Mouse (Mus musculus): ENCODE measurements at regions not wholly inside any gene's neighbourhood (a gene's known extent, or its start where the extent isn't known, plus 50 kb on each side); places are given as distances from the start of the nearest gene placed in this dataset.

DNA sequence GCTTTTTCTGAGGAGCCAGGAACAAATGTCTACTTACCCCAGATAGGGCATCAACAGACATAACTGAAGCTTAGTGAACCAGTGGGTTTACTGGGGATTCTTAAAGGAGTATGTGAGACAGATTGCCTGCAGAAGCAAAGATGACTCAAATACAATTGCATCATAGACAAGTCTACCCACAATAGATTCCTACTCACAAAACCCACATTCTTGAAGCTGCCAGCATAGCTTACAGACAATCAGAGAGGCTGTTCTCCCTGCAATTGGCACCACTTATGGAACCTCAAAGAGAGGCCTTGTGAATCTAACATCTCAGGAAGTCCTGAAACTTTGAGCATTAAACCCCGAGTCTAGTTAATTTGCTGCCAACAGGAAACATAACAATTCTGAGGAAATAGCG lies 649.6 kb upstream of the Vstm2b start:
- Histone ChIP-seq H3K4me1 (ENCODE audit: control insufficient read depth, insufficient read depth, low read length) (no peaks in the 10 kb centered on the region), H3K36me3 (ENCODE audit: control insufficient read depth, insufficient read depth, low read length) (no peaks in the 10 kb centered on the region), H3K27me3 (replicated peaks; ENCODE audit: control insufficient read depth, insufficient read depth, low read length) (no peaks in the 10 kb centered on the region), H3K4me3 (ENCODE audit: insufficient read depth, low read depth, low read length) (no peak overlapping the region), H3K27ac (ENCODE audit: insufficient read depth, low read depth, low read length) (no peak overlapping the region)
- no peak for DNase-seq
- TF ChIP-seq CTCF (conservative IDR thresholded peaks at IDR 0.05; ENCODE audit: insufficient read depth, insufficient read length, low read depth, low read length), result no peak
- TF ChIP-seq POLR2A (IDR thresholded peaks at IDR 0.05; ENCODE audit: low read depth, low read length), result no peak
- WGBS, result 48% methylated on average over 2 of the region's 2 CpGs

DNA sequence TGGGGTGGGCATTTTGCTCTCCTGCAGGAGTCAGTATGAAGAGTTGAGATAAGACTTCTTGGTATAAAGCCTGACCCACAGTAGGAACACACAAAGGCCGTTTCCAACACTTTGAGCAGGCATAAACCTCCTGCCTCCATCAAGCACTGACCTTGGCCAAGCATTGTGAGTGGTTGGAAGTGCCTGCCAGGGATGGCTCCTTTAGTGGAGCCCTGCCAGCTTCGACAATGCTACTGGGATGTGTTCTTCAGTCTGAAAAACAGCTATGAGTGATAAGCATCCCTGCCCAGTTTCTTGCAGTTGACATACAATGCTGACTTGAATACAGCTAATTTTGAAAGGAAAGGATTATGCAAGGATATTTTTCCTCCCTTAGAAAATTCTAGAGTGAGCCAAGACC lies 644.6 kb upstream of the Vstm2b start:
- WGBS, result 67% methylated on average over 2 of the region's 2 CpGs
- peaks cover 5% of the 10 kb centered on the region; the same call in 1 of the 2 replicates for H3K4me1 ChIP-seq (ENCODE audit: control insufficient read depth, insufficient read depth, low read length)
- DNase-seq, result no peak
- H3K27me3 ChIP-seq (replicated peaks; ENCODE audit: control insufficient read depth, insufficient read depth, low read length), result no peaks in the 10 kb centered on the region
- H3K4me3 ChIP-seq (ENCODE audit: insufficient read depth, low read depth, low read length), result no peak overlapping the region
- TF ChIP-seq CTCF (conservative IDR thresholded peaks at IDR 0.05; ENCODE audit: insufficient read depth, insufficient read length, low read depth, low read length), result no peak
- no peak for TF ChIP-seq POLR2A (IDR thresholded peaks at IDR 0.05; ENCODE audit: low read depth, low read length)
- no peak overlapping the region for H3K27ac ChIP-seq (ENCODE audit: insufficient read depth, low read depth, low read length)
- no peaks in the 10 kb centered on the region for H3K36me3 ChIP-seq (ENCODE audit: control insufficient read depth, insufficient read depth, low read length)

DNA sequence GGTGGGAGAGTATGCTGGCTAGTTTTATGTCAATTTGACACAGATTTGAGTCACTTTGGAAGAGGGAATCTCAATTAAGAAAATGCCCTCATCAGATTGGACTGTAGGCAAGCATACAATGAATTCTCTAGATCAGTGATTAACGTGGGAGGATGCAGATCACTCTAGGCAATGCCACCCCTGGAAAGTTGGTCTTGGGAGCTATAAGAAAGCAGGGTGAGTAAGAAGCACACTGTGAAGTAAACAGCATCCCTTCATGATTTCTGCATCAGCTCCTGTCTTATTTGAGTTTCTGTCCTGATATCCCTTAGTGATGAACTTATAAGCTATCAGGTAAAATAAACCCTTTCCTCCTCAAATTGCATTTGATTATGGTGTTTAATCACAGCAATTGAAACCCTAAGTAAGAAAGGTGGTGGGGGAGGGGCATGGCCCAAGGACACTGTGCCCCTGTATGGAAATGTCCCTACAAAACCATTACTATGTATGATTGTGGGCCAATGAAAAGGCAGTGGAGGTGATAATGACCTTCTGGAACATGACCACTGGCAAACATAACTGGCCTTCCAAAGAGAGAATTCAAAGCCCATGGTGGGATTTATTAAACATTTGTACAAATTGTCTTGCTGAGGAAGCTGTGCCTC lies 640.3 kb upstream of the Vstm2b start:
- H3K4me1 ChIP-seq (ENCODE audit: control insufficient read depth, insufficient read depth, low read length), result peaks cover 8% of the 10 kb centered on the region; the same call in 1 of the 2 replicates
- no peak for TF ChIP-seq CTCF (conservative IDR thresholded peaks at IDR 0.05; ENCODE audit: insufficient read depth, insufficient read length, low read depth, low read length)
- TF ChIP-seq POLR2A (IDR thresholded peaks at IDR 0.05; ENCODE audit: low read depth, low read length), result no peak
- peak overlapping the region; percentile 78 for H3K27ac ChIP-seq (ENCODE audit: insufficient read depth, low read depth, low read length)
- H3K36me3 ChIP-seq (ENCODE audit: control insufficient read depth, insufficient read depth, low read length), result no peaks in the 10 kb centered on the region
- WGBS, result 40% methylated on average over 1 of the region's 1 CpGs
- no peak for DNase-seq
- H3K27me3 ChIP-seq (replicated peaks; ENCODE audit: control insufficient read depth, insufficient read depth, low read length), result no peaks in the 10 kb centered on the region
- no peak overlapping the region for H3K4me3 ChIP-seq (ENCODE audit: insufficient read depth, low read depth, low read length)

DNA sequence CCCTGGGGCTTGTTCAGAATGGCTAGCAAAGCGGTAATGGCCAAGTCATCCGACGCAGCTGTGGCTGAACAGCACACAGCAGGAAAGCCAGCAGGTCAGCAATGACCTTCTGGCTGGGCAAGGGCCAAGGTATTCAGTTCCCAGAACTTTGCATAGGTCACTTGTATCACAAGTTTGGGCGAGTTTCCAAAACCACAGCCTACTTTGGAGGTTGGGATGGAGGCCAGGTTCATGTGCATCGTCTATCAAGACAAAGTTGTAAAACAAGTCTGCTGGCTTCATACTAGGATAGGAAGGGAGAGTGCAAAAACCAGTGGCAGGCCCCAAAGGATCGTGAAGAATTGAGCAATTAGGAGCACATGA lies 639.8 kb upstream of the Vstm2b start:
- H3K4me3 ChIP-seq (ENCODE audit: insufficient read depth, low read depth, low read length), result no peak overlapping the region
- no peaks in the 10 kb centered on the region for H3K27me3 ChIP-seq (replicated peaks; ENCODE audit: control insufficient read depth, insufficient read depth, low read length)
- peaks cover 8% of the 10 kb centered on the region; the same call in 1 of the 2 replicates for H3K4me1 ChIP-seq (ENCODE audit: control insufficient read depth, insufficient read depth, low read length)
- TF ChIP-seq CTCF (conservative IDR thresholded peaks at IDR 0.05; ENCODE audit: insufficient read depth, insufficient read length, low read depth, low read length) (no peak), POLR2A (IDR thresholded peaks at IDR 0.05; ENCODE audit: low read depth, low read length) (no peak)
- peak; percentile 95 for DNase-seq
- no peaks in the 10 kb centered on the region for H3K36me3 ChIP-seq (ENCODE audit: control insufficient read depth, insufficient read depth, low read length)
- peak overlapping the region; percentile 78 for H3K27ac ChIP-seq (ENCODE audit: insufficient read depth, low read depth, low read length)
- 14% methylated on average over 6 of the region's 6 CpGs for WGBS

DNA sequence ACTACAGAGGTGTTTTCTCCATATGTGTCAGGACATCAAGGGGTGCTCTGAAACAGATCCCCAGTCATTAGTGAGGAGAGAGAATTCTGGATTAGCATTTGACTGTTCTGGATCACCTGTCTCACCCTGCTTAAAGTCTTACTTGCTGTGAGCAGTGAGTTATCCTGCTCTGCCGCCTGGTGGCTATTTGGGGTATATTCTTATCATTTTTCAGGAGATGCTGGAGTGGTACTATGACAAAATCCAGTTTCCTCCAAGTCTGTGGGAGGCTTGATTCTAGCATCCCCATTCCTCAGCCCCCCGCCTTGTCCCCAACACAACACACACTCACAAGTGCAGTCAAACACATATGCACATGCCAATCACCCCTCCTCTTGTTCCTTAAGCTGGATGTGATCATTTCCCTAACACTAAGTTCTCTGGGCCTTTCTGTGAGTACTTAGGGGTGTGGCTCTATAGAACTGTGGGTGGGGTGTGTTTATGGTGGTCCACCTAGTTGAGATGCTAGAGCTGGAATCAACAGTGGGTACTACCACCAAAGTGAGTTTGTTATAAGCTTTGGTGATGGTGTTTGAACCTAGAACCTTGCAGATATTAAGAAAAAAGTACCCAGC lies 624.6 kb upstream of the Vstm2b start:
- 14% methylated on average over 2 of the region's 2 CpGs for WGBS
- peak; percentile 76 for DNase-seq

DNA sequence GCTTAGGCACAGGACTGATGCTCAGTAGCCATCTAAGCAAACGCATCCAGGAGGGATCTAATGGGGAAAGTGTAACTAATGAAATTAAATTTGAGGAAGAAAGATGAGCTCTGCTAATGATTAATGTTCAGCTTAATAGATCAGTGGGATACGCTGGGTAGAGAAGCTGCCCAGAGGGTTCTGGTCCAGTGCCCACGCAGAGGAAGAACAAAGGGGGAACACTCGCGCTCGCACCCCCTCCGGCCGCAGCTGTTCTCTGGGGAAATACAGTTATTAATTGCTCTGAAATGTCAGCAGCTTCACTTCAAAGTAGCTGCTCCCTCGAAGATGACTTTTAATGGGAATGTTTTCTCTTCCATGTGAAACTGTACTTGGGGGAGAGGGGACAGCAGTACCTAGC lies 623.0 kb upstream of the Vstm2b start:
- Histone ChIP-seq H3K27ac (ENCODE audit: insufficient read depth, low read depth, low read length) (no peak overlapping the region), H3K4me1 (ENCODE audit: control insufficient read depth, insufficient read depth, low read length) (no peaks in the 10 kb centered on the region), H3K27me3 (replicated peaks; ENCODE audit: control insufficient read depth, insufficient read depth, low read length) (no peaks in the 10 kb centered on the region), H3K36me3 (ENCODE audit: control insufficient read depth, insufficient read depth, low read length) (no peaks in the 10 kb centered on the region), H3K4me3 (ENCODE audit: insufficient read depth, low read depth, low read length) (no peak overlapping the region)
- no peak for DNase-seq
- 50% methylated on average over 9 of the region's 9 CpGs for WGBS
- no peak for TF ChIP-seq CTCF (conservative IDR thresholded peaks at IDR 0.05; ENCODE audit: insufficient read depth, insufficient read length, low read depth, low read length)
- no peak for TF ChIP-seq POLR2A (IDR thresholded peaks at IDR 0.05; ENCODE audit: low read depth, low read length)

More for the DNA sequence above, 624.6 kb upstream of the Vstm2b start:
- peak; percentile 66 for TF ChIP-seq CTCF (conservative IDR thresholded peaks at IDR 0.05; ENCODE audit: insufficient read depth, insufficient read length, low read depth, low read length)
- TF ChIP-seq POLR2A (IDR thresholded peaks at IDR 0.05; ENCODE audit: low read depth, low read length), result no peak
- Histone ChIP-seq H3K27me3 (replicated peaks; ENCODE audit: control insufficient read depth, insufficient read depth, low read length) (no peaks in the 10 kb centered on the region), H3K36me3 (ENCODE audit: control insufficient read depth, insufficient read depth, low read length) (no peaks in the 10 kb centered on the region), H3K27ac (ENCODE audit: insufficient read depth, low read depth, low read length) (no peak overlapping the region), H3K4me1 (ENCODE audit: control insufficient read depth, insufficient read depth, low read length) (no peaks in the 10 kb centered on the region), H3K4me3 (ENCODE audit: insufficient read depth, low read depth, low read length) (no peak overlapping the region)

DNA sequence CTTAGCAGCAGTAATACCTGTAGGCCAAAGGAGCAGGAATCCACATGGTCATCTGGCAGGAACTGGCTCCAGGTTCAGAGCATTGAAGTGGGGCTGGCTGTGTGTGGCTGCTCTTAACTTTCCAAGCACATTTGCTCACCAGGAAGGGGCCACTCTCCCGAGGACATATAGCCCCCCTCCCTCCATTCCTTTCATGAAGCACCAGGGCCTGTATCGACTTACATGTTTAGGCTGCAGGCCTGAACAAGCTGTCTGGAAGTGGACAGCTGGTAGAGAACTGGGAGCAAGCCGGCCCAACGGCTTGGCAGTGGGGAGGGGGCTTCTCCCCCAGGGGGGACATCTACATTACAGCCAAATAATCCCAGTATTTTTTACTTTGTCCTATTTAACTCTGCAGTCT lies 622.5 kb upstream of the Vstm2b start:
- WGBS, result 33% methylated on average over 4 of the region's 4 CpGs
- no peak overlapping the region for H3K4me3 ChIP-seq (ENCODE audit: insufficient read depth, low read depth, low read length)

More for the DNA sequence above, 622.5 kb upstream of the Vstm2b start:
- H3K27ac ChIP-seq (ENCODE audit: insufficient read depth, low read depth, low read length), result no peak overlapping the region
- no peaks in the 10 kb centered on the region for H3K36me3 ChIP-seq (ENCODE audit: control insufficient read depth, insufficient read depth, low read length)
- H3K27me3 ChIP-seq (replicated peaks; ENCODE audit: control insufficient read depth, insufficient read depth, low read length), result no peaks in the 10 kb centered on the region
- no peak for DNase-seq
- TF ChIP-seq CTCF (conservative IDR thresholded peaks at IDR 0.05; ENCODE audit: insufficient read depth, insufficient read length, low read depth, low read length), result no peak
- no peak for TF ChIP-seq POLR2A (IDR thresholded peaks at IDR 0.05; ENCODE audit: low read depth, low read length)
- no peaks in the 10 kb centered on the region for H3K4me1 ChIP-seq (ENCODE audit: control insufficient read depth, insufficient read depth, low read length)
